Mouse (Mus musculus) megakaryocyte, embryonic 14.5 days (primary cell): ENCODE measurements around the gene Cgnl1.

ENCODE experiments used
- FLI1 ChIP-seq: IDR thresholded peaks from 2 replicates; pipeline ENCODE4 v1.6.1; 2012; ENCODE audit warnings: low read length, inconsistent platforms, mixed read lengths
- GATA1 ChIP-seq: IDR thresholded peaks from 3 replicates; pipeline ENCODE4 v1.6.1; 2012; ENCODE audit warnings: mixed read lengths, low read length, inconsistent platforms, borderline replicate concordance

DNA sequence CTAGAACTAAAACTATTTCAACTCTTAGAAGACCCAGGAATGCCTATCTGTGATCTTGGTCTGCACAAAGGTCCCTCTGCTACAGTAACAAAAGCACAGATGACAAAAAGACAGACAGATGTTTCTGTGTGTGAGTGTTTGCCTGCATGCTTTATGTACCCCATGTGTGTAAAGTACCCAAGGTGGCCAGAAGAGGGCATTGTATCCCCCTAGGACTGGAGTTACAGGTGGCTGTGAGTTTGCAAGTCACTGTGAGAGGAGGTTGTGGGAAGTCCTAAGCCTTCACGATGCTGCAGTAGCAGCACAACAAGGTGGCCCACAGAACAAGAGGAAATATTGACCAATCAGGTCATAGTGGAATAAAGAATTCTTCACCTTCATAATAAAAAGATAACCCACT lies 114.2 kb downstream of the Cgnl1 start:
- TF ChIP-seq GATA1 (no peak), FLI1 (no peak)
